Mouse (Mus musculus): ENCODE measurements around the gene Cep350. TPM values are rescaled to one million over a fixed set of nuclear protein-coding genes. Genes with fewer than 3 reads are reported as not detected.

Gene Cep350
- polyA plus RNA-seq, 1 experiment from 2014 or later = 12.8 TPM

DNA sequence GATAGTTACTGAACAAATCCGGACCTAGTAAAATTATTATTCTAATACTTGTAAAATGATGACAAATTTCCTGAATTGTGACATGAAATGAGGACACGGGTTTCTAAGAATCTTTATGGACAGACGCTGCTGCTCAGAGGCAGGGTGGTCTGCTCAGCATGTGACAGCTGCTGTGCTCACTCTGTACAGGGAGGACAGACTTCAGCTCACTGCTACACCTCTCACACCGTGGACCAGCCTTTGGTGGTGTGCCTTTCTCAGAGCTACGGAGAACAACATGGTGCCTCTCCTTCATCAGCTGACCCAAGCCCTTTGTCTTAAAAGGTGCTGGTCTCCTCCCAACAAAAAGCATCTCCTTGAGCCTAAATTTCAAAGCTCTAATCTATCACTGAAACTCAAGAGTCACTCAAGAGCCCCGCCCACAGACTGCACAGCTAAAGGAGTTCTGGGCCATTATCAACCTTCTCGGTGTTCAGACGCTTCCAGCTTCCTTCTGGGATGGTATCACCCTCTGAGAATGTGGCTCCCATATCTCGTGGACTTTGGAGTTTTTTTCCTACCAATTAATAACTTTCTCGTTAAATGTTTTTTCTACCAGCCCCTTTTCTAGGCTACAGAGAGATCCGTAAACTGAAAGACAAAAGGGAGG, 176.2 kb downstream of the Cep350 start:
- peaks cover 4% of the 10 kb centered on the region; the same call in 1 of the 2 replicates for H3K4me1 ChIP-seq (replicated peaks)
- 0 out of 2 replicates have a peak overlapping the region, but pooled peaks have one; percentile 58 for H3K27ac ChIP-seq
- no peak overlapping the region for H3K9ac ChIP-seq
- H3K4me3 ChIP-seq = no peak overlapping the region
- ATAC-seq (ENCODE audit: low FRiP score) = no peak
- H3K4me2 ChIP-seq = no peak overlapping the region
- H3K36me3 ChIP-seq = peaks cover 42% of the 10 kb centered on the region
- H3K27me3 ChIP-seq = no peaks in the 10 kb centered on the region
- WGBS = 78% methylated on average over 11 of the region's 11 CpGs
- no peaks in the 10 kb centered on the region for H3K9me3 ChIP-seq

DNA sequence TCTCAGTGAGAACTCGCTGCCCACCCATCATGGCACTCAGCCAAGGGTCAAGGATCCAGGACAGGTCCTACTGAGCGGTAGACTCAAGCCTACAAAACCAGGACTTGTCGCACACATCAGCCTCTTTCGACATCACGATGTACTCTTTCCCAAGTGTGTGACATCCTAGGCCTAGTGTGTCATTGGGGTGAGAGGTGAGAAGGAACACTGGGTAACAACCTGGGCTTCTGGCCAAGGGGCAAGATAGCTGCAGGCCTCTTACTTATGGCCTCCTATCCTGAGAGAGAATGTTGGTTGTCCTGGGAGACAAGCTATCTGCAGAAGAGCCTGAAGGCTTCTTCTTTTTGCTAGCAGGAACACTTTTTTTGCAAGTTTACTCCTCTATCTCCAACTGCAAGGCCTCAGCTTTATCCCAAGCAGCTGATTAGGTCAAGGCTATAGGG, 177.2 kb downstream of the Cep350 start:
- WGBS = 94% methylated on average over 5 of the region's 5 CpGs
- ATAC-seq (ENCODE audit: low FRiP score) = no peak
- H3K9me3 ChIP-seq = no peaks in the 10 kb centered on the region
- H3K4me2 ChIP-seq = no peak overlapping the region
- H3K27ac ChIP-seq = no peak overlapping the region
- H3K36me3 ChIP-seq = peaks cover 35% of the 10 kb centered on the region
- no peaks in the 10 kb centered on the region for H3K27me3 ChIP-seq
- no peak overlapping the region for H3K4me3 ChIP-seq
- no peak overlapping the region for H3K9ac ChIP-seq
- H3K4me1 ChIP-seq (replicated peaks) = peaks cover 8% of the 10 kb centered on the region

Other genes starting within 250 kb of the Cep350 start
- gene Lhx4, start 221.6 kb downstream of the Cep350 start, polyA plus RNA-seq (2015; fragmentation: Nextera tagmentation; extraction: Ambion mirVana) = 6.4 and 9.3 TPM in 2 replicates
- 25.3 and 27.5 TPM in 2 replicates for gene Qsox1, start 160.4 kb downstream of the Cep350 start, polyA plus RNA-seq (2015; fragmentation: Nextera tagmentation; extraction: Ambion mirVana)
- 66.9 and 71.8 TPM in 2 replicates for gene Tor1aip2, start 62.1 kb upstream of the Cep350 start, polyA plus RNA-seq (2015; fragmentation: Nextera tagmentation; extraction: Ambion mirVana)
- gene Tor1aip1, start 63.2 kb upstream of the Cep350 start, polyA plus RNA-seq (2015; fragmentation: Nextera tagmentation; extraction: Ambion mirVana) = 26.5 and 26.7 TPM in 2 replicates
- gene Fam163a, start 231.8 kb upstream of the Cep350 start, polyA plus RNA-seq (2015; fragmentation: Nextera tagmentation; extraction: Ambion mirVana) = 4.3 and 6.4 TPM in 2 replicates